Mouse (Mus musculus): ENCODE results near the gene Ssr4.
"Not testable (repeated sequence)": the region's sequence is repeated elsewhere in the genome, so short reads cannot be mapped to it uniquely, and the experiment has no call there.

Ssr4 gene

GRCm38 (mm10) chrX:73786364-73787224, at the start of gene Ssr4, which contains the start of gene Idh3g:
Gene Ssr4 (plus strand): TSS chrX:73787028.
Gene Idh3g (minus strand): TSS chrX:73786897.
- ATAC-seq (ENCODE audit: insufficient number of reproducible peaks, low FRiP score, low TSS enrichment), result peak; percentile 89

GRCm38 (mm10) chrX:73738155-73738554, 48.7 kb upstream of the Ssr4 start:
- ATAC-seq (ENCODE audit: insufficient number of reproducible peaks, low FRiP score, low TSS enrichment), result no peak

GRCm38 (mm10) chrX:73739151-73739550, 47.7 kb upstream of the Ssr4 start:
- no peak for ATAC-seq (ENCODE audit: insufficient number of reproducible peaks, low FRiP score, low TSS enrichment)

GRCm38 (mm10) chrX:73739841-73740240, 47.0 kb upstream of the Ssr4 start:
- ATAC-seq (ENCODE audit: insufficient number of reproducible peaks, low FRiP score, low TSS enrichment), result not testable (repeated sequence)

- ATAC-seq (ENCODE audit: insufficient number of reproducible peaks, low FRiP score, low TSS enrichment), result no peak
Observed at GRCm38 (mm10) chrX:73744774-73745481, 41.9 kb upstream of the Ssr4 start.

GRCm38 (mm10) chrX:73748977-73749376, 37.9 kb upstream of the Ssr4 start:
- ATAC-seq (ENCODE audit: insufficient number of reproducible peaks, low FRiP score, low TSS enrichment), result no peak

GRCm38 (mm10) chrX:73756334-73757140, 30.3 kb upstream of the Ssr4 start, which contains the start of gene Plxnb3:
Gene Plxnb3 (plus strand): TSS chrX:73757090.
- ATAC-seq (ENCODE audit: insufficient number of reproducible peaks, low FRiP score, low TSS enrichment), result no peak

GRCm38 (mm10) chrX:73758611-73759290, 28.1 kb upstream of the Ssr4 start:
- peak; percentile 52; the same call in 1 of the 2 replicates for ATAC-seq (ENCODE audit: insufficient number of reproducible peaks, low FRiP score, low TSS enrichment)

GRCm38 (mm10) chrX:73765311-73765710, 21.5 kb upstream of the Ssr4 start:
- no peak for ATAC-seq (ENCODE audit: insufficient number of reproducible peaks, low FRiP score, low TSS enrichment)

- ATAC-seq (ENCODE audit: insufficient number of reproducible peaks, low FRiP score, low TSS enrichment), result no peak
Observed at GRCm38 (mm10) chrX:73767267-73767666, 19.6 kb upstream of the Ssr4 start.

GRCm38 (mm10) chrX:73774168-73774760, 12.6 kb upstream of the Ssr4 start, which contains the start of gene Srpk3:
Gene Srpk3 (plus strand): TSS chrX:73774405.
- 0 out of 2 replicates have a peak, but pooled peaks have one; percentile 31 for ATAC-seq (ENCODE audit: insufficient number of reproducible peaks, low FRiP score, low TSS enrichment)

GRCm38 (mm10) chrX:73774802-73775483, 11.9 kb upstream of the Ssr4 start:
- ATAC-seq (ENCODE audit: insufficient number of reproducible peaks, low FRiP score, low TSS enrichment), result no peak

- no peak for ATAC-seq (ENCODE audit: insufficient number of reproducible peaks, low FRiP score, low TSS enrichment)
Observed at GRCm38 (mm10) chrX:73782227-73782626, 4.6 kb upstream of the Ssr4 start.

- ATAC-seq (ENCODE audit: insufficient number of reproducible peaks, low FRiP score, low TSS enrichment), result no peak
Observed at GRCm38 (mm10) chrX:73785666-73786065, 1.2 kb upstream of the Ssr4 start.

GRCm38 (mm10) chrX:73787225-73787558, 364 bp downstream of the Ssr4 start:
- ATAC-seq (ENCODE audit: insufficient number of reproducible peaks, low FRiP score, low TSS enrichment), result no peak

- ATAC-seq (ENCODE audit: insufficient number of reproducible peaks, low FRiP score, low TSS enrichment), result no peak
Observed at GRCm38 (mm10) chrX:73788501-73788900, 1.7 kb downstream of the Ssr4 start.

- ATAC-seq (ENCODE audit: insufficient number of reproducible peaks, low FRiP score, low TSS enrichment), result no peak
Observed at GRCm38 (mm10) chrX:73793039-73793438, 6.2 kb downstream of the Ssr4 start.

GRCm38 (mm10) chrX:73793505-73793904, 6.7 kb downstream of the Ssr4 start:
- ATAC-seq (ENCODE audit: insufficient number of reproducible peaks, low FRiP score, low TSS enrichment), result no peak

GRCm38 (mm10) chrX:73797511-73797910, 10.7 kb downstream of the Ssr4 start:
- no peak for ATAC-seq (ENCODE audit: insufficient number of reproducible peaks, low FRiP score, low TSS enrichment)
